Mouse (Mus musculus) embryonic facial prominence, embryonic 15.5 days (tissue): Measurements from ENCODE around the gene Iqck. TPM values are rescaled to one million over a fixed set of nuclear protein-coding genes. Genes with fewer than 3 reads are reported as not detected.

Experiments used
- ATAC-seq: fragments of 200-750 bp; cut with Nextera tagmentation; 2 replicates; pipeline ENCODE4 v1.8.0; 2017; ENCODE audit warnings: low read depth, moderate TSS enrichment; ENCODE audit not compliant: insufficient number of reproducible peaks, low FRiP score, low TSS enrichment
- H3K27ac ChIP-seq: fragments of 300-500 bp; sonication (generic); replicated peaks from 2 replicates; pipeline ENCODE4 v1.5.1; 2015; ENCODE audit warnings: mild to moderate bottlenecking, inconsistent platforms
- H3K27me3 ChIP-seq: fragments of 300-500 bp; sonication (generic); 2 replicates; pipeline ENCODE4 v1.6.1; 2015; ENCODE audit warnings: inconsistent platforms
- H3K36me3 ChIP-seq: fragments of 300-500 bp; sonication (generic); 2 replicates; pipeline ENCODE4 v1.6.1; 2015; ENCODE audit warnings: mild to moderate bottlenecking, inconsistent platforms
- H3K4me1 ChIP-seq: fragments of 300-500 bp; sonication (generic); 2 replicates; pipeline ENCODE4 v1.6.1; 2015; ENCODE audit warnings: inconsistent platforms
- H3K4me2 ChIP-seq: fragments of 300-500 bp; sonication (generic); replicated peaks from 2 replicates; pipeline ENCODE4 v1.6.1; 2015; ENCODE audit warnings: mild to moderate bottlenecking, inconsistent platforms
- H3K4me3 ChIP-seq: fragments of 300-500 bp; sonication (generic); replicated peaks from 2 replicates; pipeline ENCODE4 v1.5.1; 2015; ENCODE audit warnings: mild to moderate bottlenecking, inconsistent platforms
- H3K9ac ChIP-seq: fragments of 300-500 bp; sonication (generic); 2 replicates; pipeline ENCODE4 v1.6.1; 2015; ENCODE audit warnings: inconsistent platforms
- H3K9me3 ChIP-seq: fragments of 300-500 bp; sonication (generic); replicated peaks from 2 replicates; pipeline ENCODE4 v1.6.1; 2016; ENCODE audit warnings: inconsistent platforms
- WGBS: fragments of 180-500 bp; shearing (Covaris S2); methylation state at CpG from one replicate; pipeline ENCODE4 v1.1.7; 2015; 5-methylcytosine and 5-hydroxymethylcytosine counted together
- polyA plus RNA-seq: library from polyadenylated mRNA; unstranded; fragments of >200 nt; fragmentation: Nextera tagmentation; extraction: Ambion mirVana; gene quantifications from 2 replicates; pipeline ENCODE4 v1.2.1, GENCODE M21; 2015

Iqck gene
- polyA plus RNA-seq, 1 experiment from 2014 or later = 5.4 TPM

DNA sequence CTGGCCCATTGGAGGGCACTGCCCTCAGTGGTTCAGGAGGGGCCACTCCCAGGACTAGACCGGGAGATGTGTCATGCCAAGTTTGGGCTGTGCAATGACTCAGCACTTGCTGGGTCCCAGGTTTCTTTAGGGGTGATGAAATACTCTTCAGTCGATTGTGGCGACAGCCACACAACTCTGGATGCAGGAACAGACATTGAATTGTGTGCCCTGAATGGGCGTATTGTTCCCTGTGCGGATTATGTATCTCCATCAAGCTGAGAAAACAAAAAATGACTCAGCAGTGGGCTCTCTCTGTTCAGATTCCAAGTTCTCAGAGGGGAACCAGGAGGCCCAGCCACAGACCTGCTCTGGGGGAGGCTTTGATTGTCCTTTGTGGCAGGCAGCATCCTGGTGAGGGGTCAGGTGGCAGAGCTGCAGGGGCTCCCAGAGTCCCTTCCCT is 27.6 kb upstream of the Iqck start:
- H3K4me1 ChIP-seq = peaks cover 6% of the 10 kb centered on the region; the same call in 1 of the 2 replicates
- H3K36me3 ChIP-seq = peaks cover 31% of the 10 kb centered on the region
- no peak overlapping the region for H3K4me3 ChIP-seq
- ATAC-seq = no peak
- H3K27me3 ChIP-seq = no peaks in the 10 kb centered on the region
- H3K4me2 ChIP-seq = no peak overlapping the region
- WGBS = 56% methylated on average over 5 of the region's 5 CpGs
- H3K9me3 ChIP-seq = no peaks in the 10 kb centered on the region
- H3K27ac ChIP-seq = no peak overlapping the region
- no peak overlapping the region for H3K9ac ChIP-seq

DNA sequence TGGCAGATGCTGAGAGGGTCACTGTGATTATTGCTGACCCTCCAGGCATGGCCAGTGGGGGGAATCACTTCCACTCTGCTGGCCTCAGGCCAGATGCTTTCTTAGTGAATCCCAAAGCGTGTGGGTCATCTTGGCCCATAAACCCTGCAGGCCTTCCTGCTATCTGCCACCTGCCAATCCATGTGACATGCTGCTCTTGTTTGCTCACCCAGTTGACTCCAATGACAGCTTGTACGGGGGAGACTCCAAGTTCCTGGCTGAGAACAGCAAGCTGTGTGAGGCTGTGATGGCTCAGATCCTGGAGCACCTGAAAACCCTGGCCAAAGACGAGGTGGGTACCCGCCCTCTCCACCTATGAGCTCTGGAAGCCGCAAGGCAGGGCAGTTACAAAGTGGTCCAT is 17.7 kb upstream of the Iqck start:
- Histone ChIP-seq H3K4me3 (no peak overlapping the region), H3K27me3 (no peaks in the 10 kb centered on the region), H3K4me1 (peaks cover 10% of the 10 kb centered on the region), H3K9me3 (no peaks in the 10 kb centered on the region), H3K9ac (no peak overlapping the region), H3K36me3 (peaks cover 73% of the 10 kb centered on the region), H3K27ac (no peak overlapping the region), H3K4me2 (no peak overlapping the region)
- WGBS = 85% methylated on average over 5 of the region's 5 CpGs
- ATAC-seq = peak; percentile 17; the same call in 1 of the 2 replicates

DNA sequence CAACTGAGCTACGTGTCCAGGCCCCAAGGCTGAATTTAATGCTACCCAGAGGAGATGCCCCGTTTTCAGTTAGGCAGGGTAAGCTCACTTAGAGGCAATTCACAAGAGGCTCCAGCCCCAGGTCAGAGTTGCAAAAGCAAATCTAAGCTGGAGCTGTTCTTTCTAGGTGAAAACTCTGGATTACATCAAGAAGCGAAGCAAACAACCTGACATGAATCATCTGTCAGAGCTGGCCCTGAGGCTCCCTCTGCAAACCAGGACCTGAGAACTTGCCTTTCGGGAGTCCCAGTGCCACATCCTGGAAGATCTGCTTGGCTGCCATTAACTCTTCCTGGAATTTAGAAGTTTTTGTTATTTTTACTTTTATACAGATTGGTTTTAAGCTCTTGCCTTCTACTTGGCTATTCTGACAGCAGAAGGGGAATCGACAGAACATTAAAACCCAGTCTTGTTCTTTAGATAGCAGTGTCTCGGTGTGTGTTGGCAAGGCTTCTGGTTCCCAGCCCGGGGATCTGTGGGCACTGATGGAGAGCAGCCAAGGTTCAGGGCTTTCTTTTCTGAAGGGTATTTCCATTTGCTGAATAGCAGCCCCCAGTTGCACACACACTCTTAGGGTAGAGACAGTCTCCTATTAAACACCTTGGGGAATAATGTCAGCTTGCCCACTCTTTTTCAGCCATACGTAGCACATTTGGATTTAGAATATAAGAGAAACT is 14.4 kb upstream of the Iqck start:
- H3K4me1 ChIP-seq = peaks cover 10% of the 10 kb centered on the region
- H3K27ac ChIP-seq = no peak overlapping the region; the same call in 1 of the 2 replicates
- ATAC-seq = no peak
- no peak overlapping the region for H3K4me3 ChIP-seq
- H3K9me3 ChIP-seq = no peaks in the 10 kb centered on the region
- no peak overlapping the region for H3K4me2 ChIP-seq
- WGBS = 50% methylated on average over 8 of the region's 8 CpGs
- no peak overlapping the region for H3K9ac ChIP-seq
- H3K27me3 ChIP-seq = no peaks in the 10 kb centered on the region
- peaks cover 81% of the 10 kb centered on the region for H3K36me3 ChIP-seq

DNA sequence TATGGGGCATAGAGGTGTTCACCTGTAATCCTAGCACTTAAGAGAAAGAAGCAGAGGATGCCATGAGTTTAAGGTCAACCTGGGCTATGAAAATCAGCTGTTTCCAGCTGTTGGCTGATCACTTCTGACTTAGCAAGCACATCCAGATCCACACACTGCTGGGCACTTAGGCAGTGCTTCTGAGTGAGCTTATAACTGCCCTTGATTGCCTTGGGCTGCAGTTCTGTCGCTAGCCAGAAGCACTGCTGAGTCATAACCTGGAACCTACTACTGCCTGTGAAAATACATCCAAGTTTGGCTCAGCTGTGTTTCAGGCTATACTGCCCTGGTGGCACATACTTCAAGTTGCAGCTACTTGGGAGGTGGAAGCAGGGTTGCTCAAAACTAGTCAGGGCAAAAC is 13.8 kb upstream of the Iqck start:
- 28% methylated on average over 1 of the region's 1 CpGs for WGBS
- H3K4me1 ChIP-seq = peaks cover 10% of the 10 kb centered on the region
- no peaks in the 10 kb centered on the region for H3K27me3 ChIP-seq
- H3K9me3 ChIP-seq = no peaks in the 10 kb centered on the region
- H3K36me3 ChIP-seq = peaks cover 80% of the 10 kb centered on the region
- no peak overlapping the region for H3K9ac ChIP-seq
- H3K4me3 ChIP-seq = no peak overlapping the region
- no peak overlapping the region for H3K4me2 ChIP-seq
- no peak for ATAC-seq
- no peak overlapping the region; the same call in 1 of the 2 replicates for H3K27ac ChIP-seq

DNA sequence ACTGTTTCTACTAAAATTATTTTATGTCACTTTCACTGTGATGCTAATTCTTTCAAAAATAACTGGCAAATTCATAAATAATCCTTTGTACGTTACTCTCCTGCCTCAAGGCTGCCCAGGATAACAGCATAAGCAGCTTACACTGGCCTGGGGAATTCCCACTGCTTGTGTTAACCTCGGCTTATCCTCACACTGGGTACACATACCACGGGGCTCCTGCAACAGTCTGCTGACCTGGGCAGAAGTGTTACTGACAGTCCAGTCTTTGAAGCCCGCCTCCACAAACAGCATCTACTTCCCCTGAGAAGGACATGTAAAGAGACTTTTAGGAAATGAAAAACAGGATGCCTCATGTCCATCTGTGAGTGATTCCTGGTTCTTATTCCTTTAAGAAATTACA is 12.6 kb upstream of the Iqck start:
- Histone ChIP-seq H3K27ac (no peak overlapping the region), H3K4me1 (peaks cover 10% of the 10 kb centered on the region), H3K36me3 (peaks cover 80% of the 10 kb centered on the region), H3K9ac (no peak overlapping the region), H3K4me3 (no peak overlapping the region), H3K27me3 (no peaks in the 10 kb centered on the region), H3K9me3 (no peaks in the 10 kb centered on the region), H3K4me2 (no peak overlapping the region)
- 60% methylated on average over 4 of the region's 4 CpGs for WGBS
- no peak for ATAC-seq

DNA sequence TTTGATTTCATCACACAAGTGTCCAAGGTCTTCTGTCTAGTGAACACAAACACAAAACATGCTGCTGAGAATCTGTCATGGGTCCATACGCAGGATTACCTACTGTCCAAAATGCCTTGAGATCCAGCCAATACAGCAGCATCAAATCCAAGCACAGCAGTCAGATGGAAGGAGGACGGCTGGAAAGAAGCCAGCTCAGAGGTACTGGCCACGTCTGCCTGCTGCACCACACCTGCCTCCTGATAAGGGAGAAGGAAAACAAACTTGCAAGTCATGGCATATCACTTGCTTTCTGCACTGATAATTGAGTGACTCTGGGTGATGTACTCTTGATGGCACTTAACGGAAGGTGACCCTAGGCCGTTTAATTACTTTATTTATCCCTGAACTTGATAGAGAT is 10.4 kb upstream of the Iqck start:
- no peak for ATAC-seq
- no peak overlapping the region for H3K4me2 ChIP-seq
- no peak overlapping the region for H3K4me3 ChIP-seq
- peaks cover 82% of the 10 kb centered on the region for H3K36me3 ChIP-seq
- 81% methylated on average over 5 of the region's 5 CpGs for WGBS
- H3K27ac ChIP-seq = no peak overlapping the region
- no peaks in the 10 kb centered on the region for H3K9me3 ChIP-seq
- peaks cover 14% of the 10 kb centered on the region for H3K4me1 ChIP-seq
- H3K9ac ChIP-seq = no peak overlapping the region
- no peaks in the 10 kb centered on the region for H3K27me3 ChIP-seq

DNA sequence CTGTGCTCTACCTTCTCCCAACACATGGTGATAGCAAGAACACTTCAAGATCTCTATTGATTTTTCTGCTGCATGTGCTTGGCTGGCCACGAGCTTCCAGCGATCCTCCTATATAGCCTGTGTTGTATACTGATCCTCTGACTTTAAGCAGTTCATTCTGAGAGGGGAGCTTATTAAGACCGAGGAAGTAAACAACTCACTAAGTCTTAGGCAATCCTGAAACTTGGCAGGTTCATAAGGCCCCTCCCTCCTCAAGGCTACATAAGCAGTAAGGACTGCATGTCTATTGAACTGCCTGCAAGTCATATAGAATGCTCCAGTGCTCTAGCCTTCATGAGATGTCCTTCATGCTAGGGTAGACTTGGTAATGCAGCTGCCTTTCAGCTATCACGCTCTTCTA is 9.2 kb upstream of the Iqck start:
- no peak overlapping the region for H3K4me3 ChIP-seq
- H3K9me3 ChIP-seq = no peaks in the 10 kb centered on the region
- peaks cover 85% of the 10 kb centered on the region for H3K36me3 ChIP-seq
- H3K27ac ChIP-seq = no peak overlapping the region
- no peak overlapping the region for H3K4me2 ChIP-seq
- no peak overlapping the region for H3K9ac ChIP-seq
- H3K4me1 ChIP-seq = peaks cover 17% of the 10 kb centered on the region
- ATAC-seq = no peak
- no peaks in the 10 kb centered on the region for H3K27me3 ChIP-seq
- WGBS = 84% methylated on average over 4 of the region's 4 CpGs

DNA sequence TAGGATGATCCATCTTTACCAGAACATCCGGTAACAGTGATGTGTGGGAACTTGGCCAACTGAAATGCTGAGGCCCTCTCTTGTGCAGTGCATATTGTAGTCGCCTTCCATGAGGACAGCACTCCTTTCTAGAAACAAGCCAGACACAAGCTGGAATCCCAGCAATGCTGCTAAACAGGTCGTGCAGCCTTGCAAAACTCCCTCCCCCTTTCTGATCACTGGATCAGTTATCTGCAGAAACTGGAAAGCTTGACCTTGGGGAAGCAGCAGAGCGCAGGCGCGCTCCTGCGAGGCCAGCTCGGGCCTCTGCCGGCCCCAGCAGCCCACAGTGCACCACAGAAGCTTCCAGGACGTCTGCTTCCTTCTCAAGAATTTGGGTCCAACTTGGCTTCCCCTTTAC is 6.8 kb upstream of the Iqck start:
- Histone ChIP-seq H3K4me1 (peaks cover 17% of the 10 kb centered on the region), H3K9ac (no peak overlapping the region), H3K27me3 (no peaks in the 10 kb centered on the region), H3K4me3 (no peak overlapping the region), H3K36me3 (peaks cover 91% of the 10 kb centered on the region), H3K9me3 (no peaks in the 10 kb centered on the region), H3K27ac (no peak overlapping the region), H3K4me2 (no peak overlapping the region)
- WGBS = 71% methylated on average over 10 of the region's 10 CpGs
- ATAC-seq = no peak

DNA sequence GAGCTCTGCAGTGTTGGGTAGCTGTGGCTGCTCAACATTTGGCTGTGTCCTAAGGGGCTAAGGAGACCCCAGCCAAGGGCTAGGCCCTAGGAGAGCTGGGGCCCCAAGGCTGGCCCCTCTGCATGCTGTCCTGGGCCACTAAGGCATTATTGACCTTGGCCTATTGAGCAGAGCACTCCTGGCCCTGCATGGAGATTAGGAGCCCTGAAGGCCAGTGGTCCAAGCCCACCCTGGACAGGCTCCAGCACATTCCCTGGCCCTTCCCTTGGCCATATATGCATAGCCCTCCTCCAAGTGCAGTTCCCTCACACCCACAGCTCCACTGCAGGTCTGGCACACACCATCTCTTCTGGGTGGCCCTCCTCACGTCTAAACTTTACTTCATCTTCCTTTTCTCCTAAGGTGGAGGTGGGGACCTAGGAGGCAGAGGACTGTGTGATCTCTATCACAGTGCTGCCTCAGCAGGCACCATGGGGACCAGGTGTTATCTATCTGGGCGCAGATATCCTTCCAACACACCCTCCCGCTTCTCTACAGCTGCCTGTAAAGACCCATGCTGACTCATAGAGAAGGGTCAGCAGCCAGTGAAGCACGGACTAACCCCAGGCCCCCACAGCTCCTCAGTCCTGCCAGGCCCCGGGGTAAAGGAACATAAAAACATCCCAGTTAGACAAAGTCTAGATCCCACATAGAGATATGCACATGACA is 5.9 kb upstream of the Iqck start:
- Histone ChIP-seq H3K9ac (no peak overlapping the region), H3K4me3 (no peak overlapping the region), H3K36me3 (peaks cover 82% of the 10 kb centered on the region), H3K27me3 (no peaks in the 10 kb centered on the region), H3K4me2 (no peak overlapping the region), H3K27ac (no peak overlapping the region), H3K4me1 (peaks cover 26% of the 10 kb centered on the region), H3K9me3 (no peaks in the 10 kb centered on the region)
- WGBS = 78% methylated on average over 5 of the region's 5 CpGs
- ATAC-seq = no peak

DNA sequence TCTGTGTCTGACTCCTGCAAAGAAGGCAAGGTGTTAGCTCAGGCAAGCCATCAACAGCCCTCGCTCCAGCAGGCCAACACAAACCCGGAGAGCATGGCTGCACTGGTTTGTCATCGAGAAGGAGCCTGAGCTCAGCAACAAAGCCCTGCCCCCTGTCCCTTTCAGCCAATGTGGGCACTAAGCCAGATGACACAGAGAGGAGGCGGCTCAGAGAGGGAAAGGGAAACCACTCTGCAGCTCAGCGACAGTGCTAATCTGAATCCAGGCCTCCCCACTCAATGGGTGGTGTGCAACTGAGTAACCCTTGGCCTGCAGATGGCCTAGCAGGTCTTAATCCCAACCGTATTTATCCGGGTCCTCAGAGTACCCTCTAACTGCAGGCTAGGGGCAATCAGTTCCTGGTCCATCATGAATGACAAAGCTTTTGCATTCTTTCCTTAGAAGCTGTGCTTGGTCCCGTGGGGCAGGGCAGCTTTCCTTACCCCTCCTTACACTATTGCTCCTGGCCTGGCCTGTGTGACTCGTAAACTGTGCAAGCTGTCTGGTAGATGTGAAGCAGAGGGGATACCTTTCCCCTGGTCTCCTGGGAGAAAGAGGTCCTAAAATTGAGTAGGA is 4.8 kb upstream of the Iqck start:
- Histone ChIP-seq H3K9me3 (no peaks in the 10 kb centered on the region), H3K4me1 (peaks cover 30% of the 10 kb centered on the region), H3K36me3 (peaks cover 71% of the 10 kb centered on the region), H3K4me2 (no peak overlapping the region), H3K9ac (no peak overlapping the region), H3K27ac (no peak overlapping the region), H3K4me3 (no peak overlapping the region), H3K27me3 (no peaks in the 10 kb centered on the region)
- WGBS = 75% methylated on average over 9 of the region's 9 CpGs
- no peak for ATAC-seq

DNA sequence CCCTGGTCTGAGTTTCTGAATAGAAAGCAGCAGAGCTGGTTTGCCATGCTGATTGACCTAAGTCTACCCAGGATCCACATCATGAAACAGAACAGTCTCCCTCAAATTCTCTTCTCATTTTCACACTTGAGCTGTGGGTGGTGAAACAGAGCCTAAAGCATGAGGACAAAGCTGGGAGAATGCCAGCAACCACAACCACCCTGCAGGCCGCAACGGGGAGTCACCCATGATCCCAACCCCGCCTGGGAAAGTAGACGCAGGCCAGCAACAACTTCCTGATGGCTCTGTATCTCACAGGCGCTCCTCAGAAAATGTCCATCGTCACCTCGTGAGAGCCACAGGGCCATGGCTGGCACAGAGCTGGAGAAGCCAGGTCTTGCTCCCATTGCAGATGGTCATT is 4.0 kb upstream of the Iqck start:
- 80% methylated on average over 7 of the region's 7 CpGs for WGBS
- no peaks in the 10 kb centered on the region for H3K9me3 ChIP-seq
- peaks cover 63% of the 10 kb centered on the region for H3K36me3 ChIP-seq
- H3K4me3 ChIP-seq = no peak overlapping the region
- no peaks in the 10 kb centered on the region for H3K27me3 ChIP-seq
- H3K4me1 ChIP-seq = peaks cover 37% of the 10 kb centered on the region
- no peak overlapping the region for H3K4me2 ChIP-seq
- ATAC-seq = no peak
- H3K27ac ChIP-seq = no peak overlapping the region
- H3K9ac ChIP-seq = no peak overlapping the region
